Mouse (Mus musculus): ENCODE measurements around the gene Arhgef3. TPM values are rescaled to one million over a fixed set of nuclear protein-coding genes. Genes with fewer than 3 reads are reported as not detected.

The Arhgef3 gene
- total and polyA plus RNA-seq, 3 experiments: 6.7 to 15.2 (median 11.9) TPM

DNA sequence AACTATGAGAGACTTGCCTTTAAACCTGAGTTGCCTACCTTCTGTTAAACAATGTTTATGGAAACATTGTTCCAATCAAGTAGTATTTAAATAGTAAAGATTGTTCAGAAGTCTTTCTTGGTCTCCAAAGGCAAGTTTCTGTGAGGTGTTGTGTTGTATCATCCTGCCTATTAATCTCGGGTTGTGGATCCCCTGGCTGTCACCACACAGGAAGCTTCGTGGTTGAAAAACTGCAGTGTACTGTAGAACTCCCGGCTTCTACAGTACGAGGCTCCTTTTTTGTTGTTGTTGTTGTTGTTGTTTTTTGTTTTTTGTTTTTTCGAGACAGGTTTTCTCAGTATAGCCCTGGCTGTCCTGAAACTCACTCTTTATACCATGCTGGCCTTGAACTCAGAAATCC is 29.2 kb upstream of the Arhgef3 start:
- H3K4me3 ChIP-seq (ENCODE audit: low read depth, low read length): no peak overlapping the region
- ATAC-seq (ENCODE audit: extremely low read depth, insufficient number of reproducible peaks, low FRiP score, poor library complexity, severe bottlenecking) (no peak), DNase-seq (ENCODE audit: low spot score) (no peak)
- no peaks in the 10 kb centered on the region for H3K27me3 ChIP-seq (ENCODE audit: insufficient read depth, low read length)
- no peaks in the 10 kb centered on the region for H3K36me3 ChIP-seq (replicated peaks)
- no peak for TF ChIP-seq CTCF (IDR thresholded peaks at IDR 0.05; ENCODE audit: low read depth, low read length)
- no peak for TF ChIP-seq TAL1 (conservative IDR thresholded peaks at IDR 0.05; ENCODE audit: low read depth, low read length)
- no peak for TF ChIP-seq GATA1 (IDR thresholded peaks at IDR 0.05; ENCODE audit: borderline replicate concordance, low read length)
- TF ChIP-seq GATA2 (IDR thresholded peaks at IDR 0.05; ENCODE audit: borderline replicate concordance, low read depth, low read length): no peak
- TF ChIP-seq POLR2AphosphoS5 (IDR thresholded peaks at IDR 0.05; ENCODE audit: insufficient replicate concordance, low read depth, low read length): no peak
- H3K9me3 ChIP-seq (replicated peaks): no peaks in the 10 kb centered on the region
- no peaks in the 10 kb centered on the region for H3K4me1 ChIP-seq (ENCODE audit: insufficient read depth, low read depth, low read length)

DNA sequence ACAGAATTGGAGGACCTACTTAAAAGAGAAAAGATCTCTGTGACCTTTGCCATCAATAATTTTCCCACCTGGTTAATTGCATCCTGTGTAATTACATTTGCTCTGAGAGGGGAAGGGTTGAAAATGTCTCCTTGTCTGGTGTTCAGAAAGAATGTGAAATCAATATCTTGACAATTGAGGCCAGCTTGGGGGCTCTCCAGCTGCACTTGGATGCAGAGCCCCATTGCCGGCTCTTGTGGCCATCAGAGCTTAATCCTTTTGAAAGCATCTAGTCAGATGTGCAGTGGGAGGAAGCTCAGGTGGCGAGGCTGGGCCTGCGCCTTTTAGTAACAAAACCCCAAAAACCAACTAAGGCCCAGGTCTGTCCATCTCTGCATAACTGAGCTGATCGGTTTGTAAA is 28.7 kb upstream of the Arhgef3 start:
- Histone ChIP-seq H3K4me3 (ENCODE audit: low read depth, low read length) (no peak overlapping the region), H3K9me3 (replicated peaks) (no peaks in the 10 kb centered on the region), H3K27me3 (ENCODE audit: insufficient read depth, low read length) (no peaks in the 10 kb centered on the region), H3K36me3 (replicated peaks) (no peaks in the 10 kb centered on the region), H3K4me1 (ENCODE audit: insufficient read depth, low read depth, low read length) (no peaks in the 10 kb centered on the region)
- DNase-seq (ENCODE audit: low spot score): no peak
- TF ChIP-seq CTCF (IDR thresholded peaks at IDR 0.05; ENCODE audit: low read depth, low read length) (no peak), GATA2 (IDR thresholded peaks at IDR 0.05; ENCODE audit: borderline replicate concordance, low read depth, low read length) (no peak), TAL1 (conservative IDR thresholded peaks at IDR 0.05; ENCODE audit: low read depth, low read length) (no peak), POLR2AphosphoS5 (IDR thresholded peaks at IDR 0.05; ENCODE audit: insufficient replicate concordance, low read depth, low read length) (no peak), GATA1 (IDR thresholded peaks at IDR 0.05; ENCODE audit: borderline replicate concordance, low read length) (no peak)
- ATAC-seq (ENCODE audit: extremely low read depth, insufficient number of reproducible peaks, low FRiP score, poor library complexity, severe bottlenecking): no peak

DNA sequence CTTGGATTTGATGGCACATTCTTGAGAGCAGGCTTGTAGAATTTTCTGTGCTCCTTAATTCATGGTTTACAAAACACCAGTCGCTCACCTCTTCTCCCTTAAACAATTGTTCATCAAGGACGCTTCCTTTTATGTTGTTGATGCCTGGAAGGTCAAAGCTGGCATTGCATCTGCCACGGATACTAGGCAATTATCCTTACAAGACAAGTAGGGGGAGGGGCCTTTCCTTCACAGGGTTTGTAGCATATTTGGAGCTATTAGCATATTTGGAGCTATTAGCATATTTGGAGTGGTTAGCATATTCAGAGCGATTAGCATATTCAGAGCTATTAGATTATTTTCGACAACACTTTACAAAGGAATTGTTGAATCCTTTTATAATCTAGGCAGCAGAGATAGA is 20.5 kb upstream of the Arhgef3 start:
- Histone ChIP-seq H3K27me3 (ENCODE audit: insufficient read depth, low read length) (0 out of 2 replicates have a peak, but pooled peaks cover 3% of the 10 kb centered on the region), H3K4me3 (ENCODE audit: low read depth, low read length) (no peak overlapping the region), H3K36me3 (replicated peaks) (no peaks in the 10 kb centered on the region), H3K4me1 (ENCODE audit: insufficient read depth, low read depth, low read length) (no peaks in the 10 kb centered on the region), H3K9me3 (replicated peaks) (no peaks in the 10 kb centered on the region)
- TF ChIP-seq TAL1 (conservative IDR thresholded peaks at IDR 0.05; ENCODE audit: low read depth, low read length) (no peak), GATA1 (IDR thresholded peaks at IDR 0.05; ENCODE audit: borderline replicate concordance, low read length) (no peak), CTCF (IDR thresholded peaks at IDR 0.05; ENCODE audit: low read depth, low read length) (no peak), GATA2 (IDR thresholded peaks at IDR 0.05; ENCODE audit: borderline replicate concordance, low read depth, low read length) (no peak), POLR2AphosphoS5 (IDR thresholded peaks at IDR 0.05; ENCODE audit: insufficient replicate concordance, low read depth, low read length) (no peak)
- DNase-seq (ENCODE audit: low spot score) (no peak), ATAC-seq (ENCODE audit: extremely low read depth, insufficient number of reproducible peaks, low FRiP score, poor library complexity, severe bottlenecking) (no peak)

DNA sequence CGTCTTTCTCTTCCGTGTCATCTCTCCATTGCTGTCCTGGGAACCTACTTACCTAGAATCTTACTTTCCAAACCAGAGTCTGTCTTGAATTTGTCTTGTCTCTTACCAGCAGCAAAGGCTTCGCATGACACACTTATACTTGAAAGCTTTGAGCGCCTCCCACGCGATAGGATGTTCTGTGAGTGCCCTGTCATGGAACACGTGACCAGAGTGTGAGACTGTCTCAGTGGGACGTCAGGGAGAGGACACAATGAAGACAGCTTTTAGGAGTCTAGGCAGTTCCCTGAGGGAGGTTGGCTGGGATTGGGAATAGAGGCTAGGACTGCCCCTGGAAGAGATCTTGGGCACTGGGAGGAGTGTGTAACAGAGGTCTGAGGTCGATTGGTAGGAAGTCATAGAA is 18.6 kb upstream of the Arhgef3 start:
- no peak for ATAC-seq (ENCODE audit: extremely low read depth, insufficient number of reproducible peaks, low FRiP score, poor library complexity, severe bottlenecking)
- no peaks in the 10 kb centered on the region for H3K36me3 ChIP-seq (replicated peaks)

DNA sequence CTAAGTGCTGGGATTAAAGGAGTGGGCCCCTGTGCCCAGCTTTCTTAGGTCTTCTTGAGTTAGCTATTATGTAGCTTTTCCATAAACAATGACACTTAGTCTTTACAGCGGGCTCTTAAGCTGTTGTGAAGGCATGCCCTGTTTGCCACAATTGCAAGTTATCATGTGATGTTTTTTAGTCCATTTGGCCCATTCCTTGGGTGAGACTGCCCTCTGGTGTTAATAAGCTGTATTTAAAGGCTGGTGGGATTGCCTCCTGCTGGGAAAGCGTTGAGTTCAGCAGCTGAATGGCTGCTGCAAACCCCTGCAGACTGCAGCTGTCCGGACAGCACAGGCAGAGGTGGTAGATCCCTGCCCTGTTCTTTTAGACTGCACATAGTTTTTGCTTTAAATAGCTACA is 17.9 kb upstream of the Arhgef3 start:
- H3K4me3 ChIP-seq (ENCODE audit: low read depth, low read length): no peak overlapping the region
- DNase-seq (ENCODE audit: low spot score): no peak
- TF ChIP-seq CTCF (IDR thresholded peaks at IDR 0.05; ENCODE audit: low read depth, low read length) (no peak), POLR2AphosphoS5 (IDR thresholded peaks at IDR 0.05; ENCODE audit: insufficient replicate concordance, low read depth, low read length) (no peak), GATA1 (IDR thresholded peaks at IDR 0.05; ENCODE audit: borderline replicate concordance, low read length) (no peak), TAL1 (conservative IDR thresholded peaks at IDR 0.05; ENCODE audit: low read depth, low read length) (no peak), GATA2 (IDR thresholded peaks at IDR 0.05; ENCODE audit: borderline replicate concordance, low read depth, low read length) (no peak)
- no peaks in the 10 kb centered on the region for H3K9me3 ChIP-seq (replicated peaks)
- no peak for ATAC-seq (ENCODE audit: extremely low read depth, insufficient number of reproducible peaks, low FRiP score, poor library complexity, severe bottlenecking)
- no peaks in the 10 kb centered on the region for H3K4me1 ChIP-seq (ENCODE audit: insufficient read depth, low read depth, low read length)
- H3K36me3 ChIP-seq (replicated peaks): no peaks in the 10 kb centered on the region
- H3K27me3 ChIP-seq (ENCODE audit: insufficient read depth, low read length): peaks cover 3% of the 10 kb centered on the region; the same call in 1 of the 2 replicates

More for the DNA sequence above, 18.6 kb upstream of the Arhgef3 start:
- H3K4me1 ChIP-seq (ENCODE audit: insufficient read depth, low read depth, low read length): no peaks in the 10 kb centered on the region
- TF ChIP-seq CTCF (IDR thresholded peaks at IDR 0.05; ENCODE audit: low read depth, low read length): no peak
- TF ChIP-seq POLR2AphosphoS5 (IDR thresholded peaks at IDR 0.05; ENCODE audit: insufficient replicate concordance, low read depth, low read length): no peak
- no peak for TF ChIP-seq TAL1 (conservative IDR thresholded peaks at IDR 0.05; ENCODE audit: low read depth, low read length)
- no peak for TF ChIP-seq GATA2 (IDR thresholded peaks at IDR 0.05; ENCODE audit: borderline replicate concordance, low read depth, low read length)
- no peak for TF ChIP-seq GATA1 (IDR thresholded peaks at IDR 0.05; ENCODE audit: borderline replicate concordance, low read length)
- no peaks in the 10 kb centered on the region for H3K9me3 ChIP-seq (replicated peaks)
- no peak overlapping the region for H3K4me3 ChIP-seq (ENCODE audit: low read depth, low read length)
- peaks cover 3% of the 10 kb centered on the region; the same call in 1 of the 2 replicates for H3K27me3 ChIP-seq (ENCODE audit: insufficient read depth, low read length)
- no peak for DNase-seq (ENCODE audit: low spot score)

DNA sequence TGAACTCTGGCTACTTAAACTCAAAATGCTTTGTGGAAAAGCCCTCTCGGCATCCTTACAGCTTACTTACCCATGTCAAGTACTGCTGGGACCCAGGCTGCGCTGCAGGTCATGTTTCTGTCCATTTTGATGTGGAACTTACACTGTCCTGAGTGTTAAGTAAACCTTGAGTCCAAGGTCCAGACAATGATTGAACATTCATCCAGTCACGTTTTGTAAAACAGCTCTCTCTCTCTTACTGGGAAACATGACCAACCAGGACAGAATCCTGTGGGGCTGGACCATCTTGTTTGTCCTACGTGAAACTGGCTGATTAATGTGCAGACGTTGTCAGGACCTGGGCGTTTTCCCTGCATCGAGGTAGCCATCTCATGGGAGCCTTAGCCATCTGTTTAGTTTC is 13.0 kb upstream of the Arhgef3 start:
- Histone ChIP-seq H3K36me3 (replicated peaks) (no peaks in the 10 kb centered on the region), H3K4me3 (ENCODE audit: low read depth, low read length) (no peak overlapping the region), H3K9me3 (replicated peaks) (no peaks in the 10 kb centered on the region), H3K27me3 (ENCODE audit: insufficient read depth, low read length) (no peaks in the 10 kb centered on the region; the same call in 1 of the 2 replicates), H3K4me1 (ENCODE audit: insufficient read depth, low read depth, low read length) (no peaks in the 10 kb centered on the region)
- no peak for ATAC-seq (ENCODE audit: extremely low read depth, insufficient number of reproducible peaks, low FRiP score, poor library complexity, severe bottlenecking)
- no peak for TF ChIP-seq POLR2AphosphoS5 (IDR thresholded peaks at IDR 0.05; ENCODE audit: insufficient replicate concordance, low read depth, low read length)
- TF ChIP-seq CTCF (IDR thresholded peaks at IDR 0.05; ENCODE audit: low read depth, low read length): no peak
- no peak for DNase-seq (ENCODE audit: low spot score)

Data from G1E (cell line).